Comparison of ENCODE assay signal across 26 mouse cellular contexts in genomic region chr11:82477412-82477811, GRCm38 (mm10).
DNase-seq lines count a peak whose midpoint lies in the region; ATAC-seq and TF ChIP-seq lines count a peak whose summit lies in the region.
"Had no signal": no experiment of that assay in that cellular context is flagged by ENCODE, and none has a peak within 500 bp of the region (broad histone marks: within the 10 kb centered on the region; RNA-seq: fewer than 3 reads in every experiment).

No protein-coding gene starts in this region.

- no peaks in the 10 kb centered on the region for H3K9me3 ChIP-seq in hindbrain, postnatal 0 days (ENCODE audit: low read length)
- H3K9me3 ChIP-seq in hindbrain, embryonic 14.5 days (ENCODE audit: control insufficient read depth, low read length): no peaks in the 10 kb centered on the region
- H3K9me3 ChIP-seq: embryonic facial prominence, embryonic 12.5 days; embryonic facial prominence, embryonic 15.5 days; heart, embryonic 13.5 days; intestine, embryonic 15.5 days had no signal

- intact Hi-C loops in left cerebral cortex, postnatal 4 days (cut with DNase I): no loop called here

- no peak overlapping the region for H3K27ac ChIP-seq in hindbrain, postnatal 0 days
- no peak overlapping the region for H3K27ac ChIP-seq in hindbrain, embryonic 14.5 days
- H3K27ac ChIP-seq: embryonic facial prominence, embryonic 12.5 days; embryonic facial prominence, embryonic 15.5 days; gastrocnemius, adult 2 months; heart, embryonic 13.5 days; intestine, embryonic 15.5 days had no signal

- H3K27me3 ChIP-seq in hindbrain, postnatal 0 days (ENCODE audit: insufficient read depth, low read length): no peaks in the 10 kb centered on the region
- no peaks in the 10 kb centered on the region for H3K27me3 ChIP-seq in hindbrain, embryonic 14.5 days (ENCODE audit: control insufficient read depth, insufficient read depth, low read length)
- H3K27me3 ChIP-seq: embryonic facial prominence, embryonic 12.5 days; embryonic facial prominence, embryonic 15.5 days; heart, embryonic 13.5 days; intestine, embryonic 15.5 days had no signal

- no peak overlapping the region for H3K4me2 ChIP-seq in hindbrain, postnatal 0 days (ENCODE audit: low read depth, low read length)
- H3K4me2 ChIP-seq in hindbrain, embryonic 14.5 days (replicated peaks): no peak overlapping the region
- H3K4me2 ChIP-seq: embryonic facial prominence, embryonic 12.5 days; embryonic facial prominence, embryonic 15.5 days; heart, embryonic 13.5 days; intestine, embryonic 15.5 days had no signal

- H3K9ac ChIP-seq in hindbrain, postnatal 0 days (replicated peaks; ENCODE audit: low read length): no peak overlapping the region
- H3K9ac ChIP-seq in hindbrain, embryonic 14.5 days: no peak overlapping the region
- H3K9ac ChIP-seq: embryonic facial prominence, embryonic 12.5 days; embryonic facial prominence, embryonic 15.5 days; forebrain, postnatal 0 days; heart, embryonic 13.5 days; intestine, embryonic 15.5 days had no signal

- peak; percentile 51 to 54 for DNase-seq in cerebellum, postnatal 14 days
- DNase-seq in cerebellum, adult 9-10 months: no peak
- peak; percentile 48 for DNase-seq in hindbrain, postnatal 0 days (ENCODE audit: low spot score)
- no peak for DNase-seq in hindbrain, embryonic 14.5 days (ENCODE audit: low spot score)
- peak; percentile 65 for DNase-seq in left cerebral cortex, postnatal 4 days
- no peak for DNase-seq in left cerebral cortex, adult 11 months (ENCODE audit: low spot score)
- DNase-seq in Muller cell, postnatal 12 days (ENCODE audit: inconsistent ontology term): peak; percentile 27
- DNase-seq: adrenal gland, adult 8-10 months; adrenal gland, postnatal 25 days; B cell, adult 2 months; cerebellum, adult 18-20 months; cerebellum, postnatal 25 days; forebrain, postnatal 0 days; gastrocnemius, adult 2 months; gastrocnemius, postnatal 14 days; heart, adult 18-20 months; heart, postnatal 14 days; heart, postnatal 4 days; kidney, adult 11 months had no signal

- H3K36me3 ChIP-seq in hindbrain, postnatal 0 days (ENCODE audit: insufficient read depth, low read length): no peaks in the 10 kb centered on the region
- H3K36me3 ChIP-seq in hindbrain, embryonic 14.5 days (replicated peaks; ENCODE audit: control insufficient read depth, insufficient read depth): no peaks in the 10 kb centered on the region
- H3K36me3 ChIP-seq: embryonic facial prominence, embryonic 12.5 days; embryonic facial prominence, embryonic 15.5 days; heart, embryonic 13.5 days; intestine, embryonic 15.5 days had no signal

- no peak for TF ChIP-seq CTCF in hindbrain, postnatal 0 days (IDR thresholded peaks at IDR 0.05; ENCODE audit: low read depth)

- no peak overlapping the region for H3K4me3 ChIP-seq in hindbrain, postnatal 0 days (ENCODE audit: low read length)
- H3K4me3 ChIP-seq in hindbrain, embryonic 14.5 days (replicated peaks; ENCODE audit: low read length): no peak overlapping the region
- H3K4me3 ChIP-seq: embryonic facial prominence, embryonic 12.5 days; embryonic facial prominence, embryonic 15.5 days; gastrocnemius, adult 2 months; heart, embryonic 13.5 days; intestine, embryonic 15.5 days had no signal

- no peak for ATAC-seq in hindbrain, postnatal 0 days
- no peak for ATAC-seq in hindbrain, embryonic 14.5 days (ENCODE audit: low FRiP score)
- no peak for ATAC-seq in inflammation-experienced regulatory T-cells, adult 6 months
- ATAC-seq: activated CD4-positive, CD25-positive, alpha-beta regulatory T cell, adult 4 months; forebrain, embryonic 14.5 days; forebrain, postnatal 0 days; intestine, embryonic 15.5 days had no signal

- WGBS in hindbrain, postnatal 0 days: 47% methylated on average over 3 of the region's 3 CpGs
- 72% methylated on average over 3 of the region's 3 CpGs for WGBS in hindbrain, embryonic 14.5 days

- H3K4me1 ChIP-seq in hindbrain, postnatal 0 days (ENCODE audit: insufficient read depth, low read length): peaks cover 11% of the 10 kb centered on the region
- H3K4me1 ChIP-seq in hindbrain, embryonic 14.5 days (replicated peaks; ENCODE audit: control insufficient read depth, insufficient read depth, low read length): peaks cover 30% of the 10 kb centered on the region
- H3K4me1 ChIP-seq: embryonic facial prominence, embryonic 12.5 days; heart, embryonic 13.5 days; intestine, embryonic 15.5 days had no signal

Comparison
In these comparisons a context has a peak if more than half of its experiments do, and no peak if none do; other contexts are left out.
1. DNase-seq: peak in cerebellum, postnatal 14 days (2 of 2), hindbrain, postnatal 0 days (single experiment), left cerebral cortex, postnatal 4 days (single experiment) and Muller cell, postnatal 12 days (single experiment); none in cerebellum, adult 9-10 months (single experiment), hindbrain, embryonic 14.5 days (single experiment) and left cerebral cortex, adult 11 months (single experiment).